ENCODE assay signal across 8 mouse cellular contexts in the genomic region with DNA sequence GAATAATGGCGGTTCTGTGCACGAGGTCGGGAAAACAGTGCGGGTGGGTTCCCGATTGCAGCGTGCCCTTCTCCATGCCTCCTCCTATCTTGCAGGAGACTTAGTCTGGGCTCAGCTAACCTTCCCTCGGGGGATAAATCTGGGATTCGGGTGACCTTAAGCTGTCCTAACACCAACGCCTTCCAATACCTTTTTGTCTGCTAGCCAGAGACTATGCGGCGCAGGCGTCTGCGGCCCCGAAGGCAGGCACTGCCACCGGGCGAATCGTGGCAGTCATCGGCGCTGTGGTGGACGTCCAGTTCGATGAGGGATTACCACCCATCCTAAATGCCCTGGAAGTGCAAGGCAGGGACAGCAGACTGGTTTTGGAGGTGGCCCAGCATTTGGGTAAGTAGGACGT. TPM values are rescaled to one million over a fixed set of nuclear protein-coding genes. Genes with fewer than 3 reads are reported as not detected.
A peak's percentile ranks its signal among the peaks of the same experiment; 100 is the strongest.
DNase-seq lines count a peak whose midpoint lies in the region; ATAC-seq lines count a peak whose summit lies in the region.

No protein-coding gene starts in this region.

- no peaks in the 10 kb centered on the region for H3K9me3 ChIP-seq in embryonic facial prominence, embryonic 12.5 days
- H3K9me3 ChIP-seq in hindbrain, embryonic 15.5 days, result no peaks in the 10 kb centered on the region
- no peaks in the 10 kb centered on the region for H3K9me3 ChIP-seq in stomach, embryonic 14.5 days (ENCODE audit: control insufficient read depth, low read depth, low read length)

- H3K4me3 ChIP-seq in embryonic facial prominence, embryonic 12.5 days, result peak overlapping the region; percentile 95
- peak overlapping the region; percentile 75 for H3K4me3 ChIP-seq in hindbrain, embryonic 15.5 days
- H3K4me3 ChIP-seq in stomach, embryonic 14.5 days (ENCODE audit: low read depth, low read length), result peak overlapping the region; percentile 82

- peaks cover 43% of the 10 kb centered on the region for H3K36me3 ChIP-seq in embryonic facial prominence, embryonic 12.5 days
- peaks cover 39% of the 10 kb centered on the region for H3K36me3 ChIP-seq in hindbrain, embryonic 15.5 days
- peaks cover 44% of the 10 kb centered on the region for H3K36me3 ChIP-seq in stomach, embryonic 14.5 days (ENCODE audit: control insufficient read depth, insufficient read depth, low read length)

- under 1% methylated on average over 22 of the region's 22 CpGs for WGBS in embryonic facial prominence, embryonic 12.5 days
- WGBS in hindbrain, embryonic 15.5 days, result under 1% methylated on average over 22 of the region's 22 CpGs
- under 1% methylated on average over 22 of the region's 22 CpGs for WGBS in stomach, embryonic 14.5 days

- H3K4me2 ChIP-seq in embryonic facial prominence, embryonic 12.5 days (replicated peaks), result peak overlapping the region; percentile 79
- H3K4me2 ChIP-seq in hindbrain, embryonic 15.5 days, result peak overlapping the region; percentile 78
- peak overlapping the region; percentile 66 for H3K4me2 ChIP-seq in stomach, embryonic 14.5 days (replicated peaks; ENCODE audit: low read depth, low read length)

- DNase-seq in left cerebral cortex, postnatal 4 days, result peak; percentile 12
- DNase-seq in left cerebral cortex, adult 11 months (ENCODE audit: low spot score), result no peak
- peak; percentile 21 for DNase-seq in adipocyte (ENCODE audit: low spot score)
- peak; percentile 18 for DNase-seq in lung, postnatal 10 days
- no peak for DNase-seq in embryo, embryonic 10.5 days (ENCODE audit: low spot score)

- peak overlapping the region; percentile 89 for H3K27ac ChIP-seq in embryonic facial prominence, embryonic 12.5 days
- peak overlapping the region; percentile 94 for H3K27ac ChIP-seq in hindbrain, embryonic 15.5 days (replicated peaks)
- peak overlapping the region; percentile 34 for H3K27ac ChIP-seq in stomach, embryonic 14.5 days (ENCODE audit: low read length)

- H3K27me3 ChIP-seq in embryonic facial prominence, embryonic 12.5 days, result no peaks in the 10 kb centered on the region
- H3K27me3 ChIP-seq in hindbrain, embryonic 15.5 days, result no peaks in the 10 kb centered on the region
- no peaks in the 10 kb centered on the region for H3K27me3 ChIP-seq in stomach, embryonic 14.5 days (ENCODE audit: control insufficient read depth, insufficient read depth, low read length)

- intact Hi-C loops in left cerebral cortex, postnatal 4 days (cut with DNase I), result no loop called here

- peaks cover 16% of the 10 kb centered on the region for H3K4me1 ChIP-seq in embryonic facial prominence, embryonic 12.5 days
- H3K4me1 ChIP-seq in hindbrain, embryonic 15.5 days (replicated peaks), result peaks cover 27% of the 10 kb centered on the region
- H3K4me1 ChIP-seq in stomach, embryonic 14.5 days (ENCODE audit: control insufficient read depth, insufficient read depth, low read length), result peaks cover 7% of the 10 kb centered on the region; the same call in 1 of the 2 replicates

- ATAC-seq in embryonic facial prominence, embryonic 12.5 days (ENCODE audit: insufficient number of reproducible peaks, insufficient read depth, low FRiP score, low TSS enrichment), result 0 out of 2 replicates have a peak, but pooled peaks have one; percentile 18
- no peak for ATAC-seq in hindbrain, embryonic 15.5 days (ENCODE audit: low FRiP score, low read depth)
- ATAC-seq in stomach, embryonic 14.5 days (ENCODE audit: insufficient number of reproducible peaks, insufficient read depth, low FRiP score, low read depth), result no peak

- H3K9ac ChIP-seq in embryonic facial prominence, embryonic 12.5 days, result peak overlapping the region; percentile 99
- H3K9ac ChIP-seq in hindbrain, embryonic 15.5 days, result peak overlapping the region; percentile 95
- H3K9ac ChIP-seq in stomach, embryonic 14.5 days (replicated peaks; ENCODE audit: low read depth, low read length), result peak overlapping the region; percentile 59

RNA-seq across cellular contexts. Expression of gene Atp5b, which starts 0.6 kb away (rescaled TPM):
- total RNA-seq in left cerebral cortex, postnatal 4 days (2021), result 1,000 to 10,000 TPM; 1,302 to 1,309 TPM
- polyA plus RNA-seq in embryonic facial prominence, embryonic 12.5 days (2016; fragmentation: Nextera tagmentation; extraction: Ambion mirVana), result 1,967 TPM in 2 replicates
- 2,267 and 2,290 TPM in 2 replicates for polyA plus RNA-seq in hindbrain, embryonic 15.5 days (2015; fragmentation: Nextera tagmentation; extraction: Ambion mirVana)
- 2,052 and 2,172 TPM in 2 replicates for polyA plus RNA-seq in stomach, embryonic 14.5 days (2014; fragmentation: Nextera tagmentation; extraction: Ambion mirVana)

RNA-seq across cellular contexts. Expression of gene Baz2a, which starts 7.7 kb away (rescaled TPM):
- 10 to 100 TPM; 34.5 to 36.2 TPM for total RNA-seq in left cerebral cortex, postnatal 4 days (2021)
- 9.0 and 9.1 TPM in 2 replicates for polyA plus RNA-seq in embryonic facial prominence, embryonic 12.5 days (2016; fragmentation: Nextera tagmentation; extraction: Ambion mirVana)
- 8.1 and 8.3 TPM in 2 replicates for polyA plus RNA-seq in hindbrain, embryonic 15.5 days (2015; fragmentation: Nextera tagmentation; extraction: Ambion mirVana)
- polyA plus RNA-seq in stomach, embryonic 14.5 days (2014; fragmentation: Nextera tagmentation; extraction: Ambion mirVana), result 28.1 and 28.2 TPM in 2 replicates

RNA-seq across cellular contexts. Expression of gene Ptges3, which starts 24.9 kb away (rescaled TPM):
- total RNA-seq in left cerebral cortex, postnatal 4 days (2021), result 100 to 1,000 TPM; 179 to 184 TPM
- polyA plus RNA-seq in embryonic facial prominence, embryonic 12.5 days (2016; fragmentation: Nextera tagmentation; extraction: Ambion mirVana), result 541 and 578 TPM in 2 replicates
- polyA plus RNA-seq in hindbrain, embryonic 15.5 days (2015; fragmentation: Nextera tagmentation; extraction: Ambion mirVana), result 371 and 395 TPM in 2 replicates
- 474 and 487 TPM in 2 replicates for polyA plus RNA-seq in stomach, embryonic 14.5 days (2014; fragmentation: Nextera tagmentation; extraction: Ambion mirVana)

RNA-seq across cellular contexts. Expression of gene Naca, which starts 48.3 kb away (rescaled TPM):
- 100 to 1,000 TPM; 481 to 496 TPM for total RNA-seq in left cerebral cortex, postnatal 4 days (2021)
- polyA plus RNA-seq in embryonic facial prominence, embryonic 12.5 days (2016; fragmentation: Nextera tagmentation; extraction: Ambion mirVana), result 832 and 847 TPM in 2 replicates
- 494 and 518 TPM in 2 replicates for polyA plus RNA-seq in hindbrain, embryonic 15.5 days (2015; fragmentation: Nextera tagmentation; extraction: Ambion mirVana)
- 899 and 913 TPM in 2 replicates for polyA plus RNA-seq in stomach, embryonic 14.5 days (2014; fragmentation: Nextera tagmentation; extraction: Ambion mirVana)

Comparison
In these comparisons a context has a peak if more than half of its experiments do, and no peak if none do; other contexts are left out.
1. DNase-seq: peak in left cerebral cortex, postnatal 4 days (single experiment), adipocyte (single experiment) and lung, postnatal 10 days (single experiment); none in left cerebral cortex, adult 11 months (single experiment) and embryo, embryonic 10.5 days (single experiment).
2. H3K27ac ChIP-seq: peak in every context shown above with its lines; median percentile 94 in hindbrain, embryonic 15.5 days; 89 in embryonic facial prominence, embryonic 12.5 days; 34 in stomach, embryonic 14.5 days.
3. Peak in every context shown above with its lines, with median percentiles within 50 percentile points of each other: H3K4me2 ChIP-seq, H3K4me3 ChIP-seq and H3K9ac ChIP-seq.